Mouse (Mus musculus) thymus, postnatal 14 days (tissue): ENCODE measurements around the gene Poc5.

Source experiments
- DNase-seq: peaks from one replicate; pipeline ENCODE4 v3.0.0; 2021

The Poc5 gene

GRCm38 (mm10) chr13:96433041-96433440, 44.9 kb downstream of the Poc5 start:
- DNase-seq = no peak

- peak; percentile 19 for DNase-seq
Measured at GRCm38 (mm10) chr13:96433648-96434190, 45.6 kb downstream of the Poc5 start.

- DNase-seq = no peak
Measured at GRCm38 (mm10) chr13:96434899-96435331, 46.8 kb downstream of the Poc5 start.

- DNase-seq = no peak
Measured at GRCm38 (mm10) chr13:96435793-96436192, 47.7 kb downstream of the Poc5 start.

- no peak for DNase-seq
Measured at GRCm38 (mm10) chr13:96436921-96437320, 48.8 kb downstream of the Poc5 start.

GRCm38 (mm10) chr13:96440436-96440835, 52.3 kb downstream of the Poc5 start:
- no peak for DNase-seq

- no peak for DNase-seq
Measured at GRCm38 (mm10) chr13:96450205-96450856, 62.2 kb downstream of the Poc5 start.

- no peak for DNase-seq
Measured at GRCm38 (mm10) chr13:96450869-96451268, 62.8 kb downstream of the Poc5 start.

GRCm38 (mm10) chr13:96451386-96452140, 63.5 kb downstream of the Poc5 start:
- no peak for DNase-seq

GRCm38 (mm10) chr13:96452621-96453020, 64.5 kb downstream of the Poc5 start:
- no peak for DNase-seq

GRCm38 (mm10) chr13:96454288-96454687, 66.2 kb downstream of the Poc5 start:
- DNase-seq = no peak

- DNase-seq = no peak
Measured at GRCm38 (mm10) chr13:96457566-96457965, 69.5 kb downstream of the Poc5 start.

GRCm38 (mm10) chr13:96458018-96458417, 69.9 kb downstream of the Poc5 start:
- no peak for DNase-seq

- no peak for DNase-seq
Measured at GRCm38 (mm10) chr13:96458606-96459005, 70.5 kb downstream of the Poc5 start.

- DNase-seq = no peak
Measured at GRCm38 (mm10) chr13:96462644-96463043, 74.5 kb downstream of the Poc5 start.

GRCm38 (mm10) chr13:96465315-96465714, 77.2 kb downstream of the Poc5 start:
- no peak for DNase-seq
